Mouse (Mus musculus) left cerebral cortex, postnatal 25 days (tissue): ENCODE data around the gene Arhgef2. TPM values are rescaled to one million over a fixed set of nuclear protein-coding genes. Genes with fewer than 3 reads are reported as not detected.
"Not testable (repeated sequence)": the region's sequence is repeated elsewhere in the genome, so short reads cannot be mapped to it uniquely, and the experiment has no call there.

Source experiments
- DNase-seq, 2 experiments: peaks; one replicate each; pipeline ENCODE4 v3.0.0; 2022; ENCODE audit warnings: low spot score in 2 of 2, mixed read lengths in 1 of 2
- intact Hi-C: fragments of 180-260 bp; cut with DNase I; formaldehyde crosslinking; loops from one replicate; pipeline ENCODE4 v1.15.1; 2025
- total RNA-seq, 2 experiments: library from RNA; stranded (reverse); gene quantifications; 2 replicates each; pipeline ENCODE4 v1.2.3; 2021

The Arhgef2 gene
- 100 to 1,000 TPM; 245 to 246 TPM for total RNA-seq

- intact Hi-C loops: loop anchor here (2.0 kb wide), 2 partner anchors 27 to 35 kb away; no protein-coding TSS in a partner anchor
- not testable (repeated sequence) for DNase-seq
Measured at GRCm38 (mm10) chr3:88605666-88606065, at the start of gene Arhgef2. Arhgef2 (plus strand) TSS chr3:88605966.

DNA sequence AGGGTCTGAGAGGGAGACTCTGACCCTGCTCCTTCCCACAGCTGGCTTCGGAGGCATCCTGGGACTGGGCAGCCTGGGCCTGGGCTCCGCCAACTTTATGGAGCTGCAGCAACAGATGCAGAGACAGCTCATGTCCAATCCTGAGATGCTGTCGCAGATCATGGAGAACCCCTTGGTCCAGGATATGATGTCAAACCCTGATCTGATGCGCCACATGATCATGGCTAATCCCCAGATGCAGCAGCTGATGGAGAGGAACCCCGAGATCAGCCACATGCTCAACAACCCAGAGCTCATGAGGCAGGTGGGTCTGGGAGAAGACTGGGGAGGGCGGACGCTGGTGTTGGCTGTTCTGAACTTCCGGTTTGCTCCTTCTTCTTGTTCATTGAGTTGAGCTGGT, 49.1 kb upstream of the Arhgef2 start:
- intact Hi-C loops: no loop called here
- no peak for DNase-seq

DNA sequence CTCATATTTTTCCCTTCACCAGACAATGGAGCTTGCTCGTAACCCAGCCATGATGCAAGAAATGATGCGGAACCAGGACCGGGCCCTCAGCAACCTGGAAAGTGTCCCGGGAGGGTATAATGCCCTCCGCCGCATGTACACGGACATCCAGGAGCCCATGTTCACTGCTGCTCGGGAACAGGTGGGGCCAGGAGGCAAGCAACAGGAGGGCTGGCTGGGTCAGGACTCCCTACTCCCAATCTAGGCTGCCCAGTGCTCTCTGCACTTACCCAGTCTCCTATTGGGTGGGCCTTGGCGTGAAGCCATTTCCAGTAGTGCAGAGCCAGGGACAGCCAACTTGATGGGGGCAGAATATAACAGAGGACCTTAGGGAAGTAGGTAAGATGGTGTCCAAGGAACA, 46.2 kb upstream of the Arhgef2 start:
- intact Hi-C loops: no loop called here
- DNase-seq: no peak

GRCm38 (mm10) chr3:88561989-88562388, 43.8 kb upstream of the Arhgef2 start:
- no peak for DNase-seq
- intact Hi-C loops: no loop called here

DNA sequence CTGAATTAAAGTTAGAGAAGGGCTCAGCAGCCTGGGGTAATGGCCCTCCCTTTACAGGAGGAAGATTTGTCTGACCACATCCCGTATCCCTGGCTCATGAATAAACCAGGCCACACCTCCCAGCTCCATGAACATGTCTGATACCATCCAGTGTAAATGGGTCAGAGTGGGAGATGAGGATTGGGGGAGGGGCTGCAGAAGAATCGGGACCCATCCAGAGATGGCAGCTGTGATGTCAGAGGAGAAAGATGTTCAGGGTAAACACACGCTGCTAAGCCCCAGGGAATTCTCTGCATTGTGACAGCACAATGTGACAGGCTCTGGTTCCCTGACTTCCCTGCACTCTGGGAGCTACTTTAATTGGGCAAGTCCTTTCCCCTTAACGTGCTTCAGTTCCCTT, 42.3 kb upstream of the Arhgef2 start:
- DNase-seq: no peak
- intact Hi-C loops: no loop called here

GRCm38 (mm10) chr3:88563966-88564365, 41.8 kb upstream of the Arhgef2 start:
- no peak for DNase-seq
- intact Hi-C loops: no loop called here

- intact Hi-C loops: no loop called here
- no peak for DNase-seq
Measured at GRCm38 (mm10) chr3:88566116-88566515, 39.6 kb upstream of the Arhgef2 start.

DNA sequence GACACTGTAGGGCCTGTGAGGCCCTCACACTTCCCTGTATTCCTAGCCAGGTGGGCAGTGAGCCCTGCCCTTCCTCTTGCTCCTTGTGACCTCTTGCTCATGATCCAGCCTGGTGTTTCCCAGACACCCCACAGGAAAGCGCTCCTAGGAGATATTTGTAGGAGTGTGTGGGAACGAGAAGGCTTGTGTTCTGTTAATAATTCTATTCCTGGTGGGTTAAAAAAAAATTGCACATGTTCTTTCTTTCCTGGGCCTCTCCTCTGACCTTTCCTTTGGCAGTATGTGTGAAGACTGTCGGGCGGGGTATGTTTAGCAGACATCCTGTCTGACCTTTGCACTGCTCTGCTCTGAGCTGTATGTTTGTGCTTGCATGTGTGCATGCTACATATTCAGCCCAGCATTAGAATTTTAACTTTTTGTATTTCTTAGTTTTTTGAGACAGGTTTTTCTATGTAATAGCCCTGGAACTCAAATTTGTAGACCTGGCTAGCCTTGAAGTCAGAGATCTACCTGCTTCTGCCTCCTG, 39.2 kb upstream of the Arhgef2 start:
- DNase-seq: no peak
- intact Hi-C loops: no loop called here

DNA sequence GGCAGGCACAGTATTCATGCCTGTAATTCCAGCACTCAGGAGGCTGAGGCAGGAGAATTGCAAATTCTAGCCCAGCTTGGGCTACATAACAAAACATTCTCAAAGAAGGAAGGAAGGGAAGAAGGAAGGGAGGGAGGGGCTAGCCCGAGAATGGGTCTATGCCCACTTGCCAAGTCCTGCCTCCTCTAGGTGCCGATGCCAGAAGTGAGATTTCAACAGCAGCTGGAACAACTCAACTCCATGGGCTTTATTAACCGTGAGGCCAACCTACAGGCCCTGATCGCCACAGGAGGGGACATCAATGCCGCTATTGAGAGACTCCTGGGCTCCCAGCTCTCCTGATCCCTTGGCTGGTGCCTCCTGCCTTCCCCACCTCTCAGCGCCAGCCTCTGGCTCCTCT, 37.9 kb upstream of the Arhgef2 start:
- intact Hi-C loops: no loop called here
- no peak for DNase-seq

GRCm38 (mm10) chr3:88568615-88569014, 37.2 kb upstream of the Arhgef2 start:
- DNase-seq: no peak
- intact Hi-C loops: no loop called here

- DNase-seq: no peak
- intact Hi-C loops: no loop called here
Measured at GRCm38 (mm10) chr3:88569093-88569492, 36.7 kb upstream of the Arhgef2 start.

DNA sequence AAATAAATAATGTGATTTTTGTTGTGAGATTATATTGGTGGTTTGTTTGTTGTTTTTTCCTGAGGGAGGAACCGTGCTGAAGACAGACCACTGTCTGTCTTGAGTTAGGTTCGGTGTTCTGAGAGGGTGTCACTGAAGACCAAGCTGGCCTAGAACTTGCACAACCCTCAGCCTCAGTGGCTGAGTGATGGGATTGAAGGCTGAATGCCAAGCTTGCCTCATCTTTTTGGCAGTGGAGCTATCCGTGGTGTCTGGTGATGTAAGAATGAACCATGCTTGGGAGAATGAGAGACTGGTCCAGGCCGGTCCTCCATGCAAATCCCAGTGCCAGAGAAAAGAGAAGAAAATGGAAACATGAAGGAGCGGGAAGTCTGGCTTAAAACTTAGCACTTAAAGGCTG, 36.1 kb upstream of the Arhgef2 start:
- no peak for DNase-seq
- intact Hi-C loops: no loop called here

DNA sequence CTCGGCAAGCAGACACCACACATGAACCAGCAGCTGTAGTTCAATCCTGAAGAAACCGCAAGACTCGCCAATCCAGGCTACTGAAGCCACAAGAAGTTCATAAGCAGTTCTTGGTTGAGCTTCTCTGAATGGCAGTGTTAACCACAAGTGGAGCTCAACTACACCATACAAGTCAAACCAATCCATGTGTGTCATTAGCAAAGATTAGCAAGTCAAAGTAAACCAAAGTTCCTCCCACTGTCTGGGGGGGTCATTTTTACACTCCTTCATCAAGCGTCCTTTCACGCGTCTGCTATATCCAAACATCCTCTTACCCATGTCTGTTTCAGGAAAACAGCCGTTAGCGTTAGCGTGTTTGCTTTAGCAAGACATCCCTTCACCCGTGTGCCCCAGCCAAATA, 35.4 kb upstream of the Arhgef2 start:
- no peak for DNase-seq
- intact Hi-C loops: no loop called here

DNA sequence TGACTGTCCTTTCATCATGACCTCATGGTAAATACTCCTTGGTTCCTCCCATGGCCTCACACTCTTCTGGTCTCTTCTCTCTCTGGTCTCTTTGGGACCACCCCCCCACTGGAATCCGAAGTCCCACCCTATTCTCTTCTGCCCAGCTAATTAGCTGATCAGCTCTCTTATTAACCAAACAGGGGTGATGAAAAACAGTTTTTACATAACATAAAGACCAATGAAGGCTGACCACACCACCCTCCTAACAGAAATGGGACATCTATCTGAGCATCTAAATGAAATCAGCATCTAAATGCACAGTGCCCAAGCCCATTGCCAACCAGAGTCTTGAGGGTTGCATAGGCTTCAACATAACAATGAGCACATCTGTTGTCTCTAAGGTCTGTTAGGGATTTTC, 33.9 kb upstream of the Arhgef2 start:
- intact Hi-C loops: no loop called here
- DNase-seq: no peak

DNA sequence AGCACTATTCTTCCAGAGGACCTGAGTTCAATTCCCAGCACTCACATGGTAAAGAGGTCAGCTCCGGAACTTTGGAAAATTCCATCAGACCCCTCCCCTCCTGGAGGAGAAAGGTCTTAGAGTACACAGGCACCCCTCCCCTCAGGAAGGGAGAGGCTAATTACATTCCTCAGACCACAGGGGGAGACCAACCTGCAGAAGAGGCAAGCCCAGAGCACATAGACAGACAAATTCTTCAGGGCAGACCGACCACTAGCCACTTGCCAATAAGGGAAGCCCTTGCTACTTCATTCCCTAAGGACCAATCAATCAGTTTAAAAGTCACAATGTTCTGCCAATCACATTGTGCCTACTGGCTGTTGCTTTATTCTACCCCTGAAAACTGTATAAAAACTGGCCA, 32.9 kb upstream of the Arhgef2 start:
- intact Hi-C loops: no loop called here
- no peak for DNase-seq

GRCm38 (mm10) chr3:88573810-88574209, 32.0 kb upstream of the Arhgef2 start:
- intact Hi-C loops: no loop called here
- DNase-seq: no peak

DNA sequence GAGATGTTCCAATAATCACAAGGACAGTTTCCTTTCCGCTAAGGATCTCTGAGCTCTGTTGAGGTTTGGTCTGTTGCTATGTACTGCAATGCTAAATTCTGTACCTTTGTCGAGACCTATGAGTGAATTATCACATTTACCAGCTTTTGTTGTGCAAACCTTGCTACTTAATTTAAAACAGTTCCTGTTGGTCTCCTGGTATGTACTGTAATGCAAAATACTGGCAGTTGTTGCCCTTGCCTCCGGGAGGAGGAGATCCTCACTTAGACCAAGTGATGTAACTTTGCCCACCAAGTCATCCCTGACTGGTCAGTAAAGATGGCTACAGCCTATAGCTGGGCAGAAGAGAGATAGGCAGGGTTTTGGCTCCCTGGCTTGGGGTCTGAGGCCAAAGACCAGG, 30.2 kb upstream of the Arhgef2 start, which contains the start of gene Ssr2:
TSS of gene Ssr2 (plus strand) at position 337 of the 400 bp plus-strand sequence.
- no peak for DNase-seq
- intact Hi-C loops: no loop called here

DNA sequence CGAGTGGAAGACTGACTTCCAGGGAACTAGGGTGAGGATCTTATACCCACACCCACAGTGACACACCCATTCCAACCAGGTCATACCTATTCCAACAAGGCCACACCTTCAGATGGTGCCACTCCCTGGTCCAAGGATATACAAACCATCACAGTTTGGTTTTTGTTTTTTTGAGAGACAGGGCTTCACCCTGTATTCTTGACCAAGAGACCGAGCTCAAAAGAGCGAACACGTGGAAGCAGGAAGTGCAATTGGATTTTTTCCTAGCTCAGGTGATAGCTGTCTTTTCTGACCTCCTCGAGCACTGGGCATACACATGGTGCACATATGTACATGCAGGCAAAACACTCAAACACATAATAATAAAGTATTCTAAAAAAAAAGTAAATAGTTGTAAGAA, 27.9 kb upstream of the Arhgef2 start:
- intact Hi-C loops, DNase-seq: not testable (repeated sequence)

GRCm38 (mm10) chr3:88578498-88579424, 27.0 kb upstream of the Arhgef2 start:
- DNase-seq: no peak
- intact Hi-C loops: no loop called here

- intact Hi-C loops: no loop called here
- peak; percentile 80 to 88 for DNase-seq
Measured at GRCm38 (mm10) chr3:88579454-88580117, 26.2 kb upstream of the Arhgef2 start.

DNA sequence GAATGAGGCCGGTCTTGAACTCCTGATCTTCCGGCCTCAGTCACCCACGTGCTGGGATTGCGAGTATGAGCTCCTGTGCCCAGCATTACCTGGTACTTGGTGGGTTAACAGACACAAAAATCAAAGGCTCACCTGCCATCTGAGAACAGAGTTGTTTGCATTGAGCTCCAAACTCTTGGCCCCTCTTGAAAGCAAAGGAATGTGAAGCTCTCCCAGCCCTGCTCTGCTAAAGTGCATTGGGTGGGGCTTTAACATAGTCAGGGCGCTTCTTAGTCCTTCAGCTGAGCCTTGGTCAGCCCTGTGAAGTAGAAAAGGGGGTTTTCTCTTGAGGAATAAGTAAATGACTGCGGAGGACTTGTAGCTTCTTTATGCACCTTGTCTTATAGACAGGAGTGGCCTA, 20.0 kb upstream of the Arhgef2 start:
- no peak for DNase-seq
- intact Hi-C loops: no loop called here
